Mouse (Mus musculus): Measurements from ENCODE around the gene Gdpd3. TPM values are rescaled to one million over a fixed set of nuclear protein-coding genes. Genes with fewer than 3 reads are reported as not detected.
A peak's percentile ranks its signal among the peaks of the same experiment; 100 is the strongest.

Gdpd3 gene
- polyA plus RNA-seq, 1 experiment from 2014 or later: 1.6 TPM

- Histone ChIP-seq H3K4me1 (ENCODE audit: insufficient read depth) (peaks cover 49% of the 10 kb centered on the region), H3K4me3 (ENCODE audit: low read depth, low read length) (peak within 1 kb of the TSS; percentile 47), H3K9ac (replicated peaks) (peak within 1 kb of the TSS; percentile 57), H3K36me3 (replicated peaks; ENCODE audit: insufficient read depth, low read length) (peaks cover 38% of the 10 kb centered on the region), H3K27me3 (ENCODE audit: insufficient read depth, low read length) (no peaks in the 10 kb centered on the region), H3K27ac (ENCODE audit: low read depth) (peak within 1 kb of the TSS; percentile 48; the same call in 1 of the 2 replicates), H3K9me3 (ENCODE audit: low read length) (no peaks in the 10 kb centered on the region), H3K4me2 (ENCODE audit: low read depth, low read length) (peak within 1 kb of the TSS; percentile 88)
- TF ChIP-seq CTCF (IDR thresholded peaks at IDR 0.05; ENCODE audit: low read depth): no peak
- TF ChIP-seq EP300 (IDR thresholded peaks at IDR 0.05; ENCODE audit: low read depth): no peak
- DNase-seq: no peak
- 21% methylated on average over 22 of the region's 22 CpGs for WGBS (ENCODE audit: insufficient replicate concordance)
- ATAC-seq: no peak
Observed at GRCm38 (mm10) chr7:126780971-126781635, 15.0 kb downstream of the Gdpd3 start, which contains the start of gene Tbx6. TSS of gene Tbx6 (plus strand) at chr7:126781483.

DNA sequence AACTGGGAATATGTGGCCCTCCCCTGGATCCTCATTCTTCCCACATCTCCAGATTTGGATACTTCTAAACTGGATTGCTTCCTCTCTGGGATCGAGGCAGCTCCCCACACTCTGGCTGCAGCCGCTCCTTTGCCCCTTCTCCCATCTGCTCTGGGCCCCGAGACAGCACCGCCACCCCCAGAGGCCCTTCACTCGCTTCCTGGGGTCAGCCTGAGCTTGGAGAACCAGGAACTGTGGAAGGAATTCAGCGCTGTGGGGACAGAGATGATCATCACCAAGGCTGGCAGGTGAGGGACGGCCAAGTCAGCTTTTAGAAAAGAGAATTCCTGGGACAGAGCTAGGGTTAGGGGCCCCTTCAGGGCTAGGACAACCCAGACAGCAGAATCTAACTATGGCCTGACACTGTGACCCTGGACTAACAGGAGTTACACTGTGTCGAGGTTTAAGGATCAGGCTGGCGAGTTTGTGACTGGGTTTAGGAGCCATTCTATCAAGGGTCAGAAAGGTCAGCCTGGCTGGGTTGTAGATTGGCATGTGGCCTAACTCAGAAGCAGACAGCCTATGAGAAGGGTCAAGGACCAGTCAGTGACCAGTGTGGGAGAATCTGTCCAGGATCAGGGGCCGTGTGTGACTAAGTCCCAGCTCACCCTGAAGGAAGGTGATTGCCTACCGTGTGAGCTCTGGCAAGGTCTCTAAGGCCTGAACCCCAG, 15.7 kb downstream of the Gdpd3 start:
- Histone ChIP-seq H3K9me3 (ENCODE audit: low read length) (no peaks in the 10 kb centered on the region), H3K4me1 (ENCODE audit: insufficient read depth) (peaks cover 44% of the 10 kb centered on the region), H3K4me2 (ENCODE audit: low read depth, low read length) (no peak overlapping the region), H3K27ac (ENCODE audit: low read depth) (peak overlapping the region; percentile 48; the same call in 1 of the 2 replicates), H3K27me3 (ENCODE audit: insufficient read depth, low read length) (no peaks in the 10 kb centered on the region), H3K4me3 (ENCODE audit: low read depth, low read length) (no peak overlapping the region), H3K36me3 (replicated peaks; ENCODE audit: insufficient read depth, low read length) (peaks cover 45% of the 10 kb centered on the region), H3K9ac (replicated peaks) (peak overlapping the region; percentile 57; the same call in 1 of the 2 replicates)
- TF ChIP-seq EP300 (IDR thresholded peaks at IDR 0.05; ENCODE audit: low read depth) (no peak), CTCF (IDR thresholded peaks at IDR 0.05; ENCODE audit: low read depth) (no peak)
- WGBS (ENCODE audit: insufficient replicate concordance): 59% methylated on average over 11 of the region's 11 CpGs
- no peak for DNase-seq
- ATAC-seq: peak; percentile 9; the same call in 1 of the 2 replicates

GRCm38 (mm10) chr7:126782693-126783092, 16.6 kb downstream of the Gdpd3 start:
- no peak overlapping the region for H3K27ac ChIP-seq (ENCODE audit: low read depth)
- no peak overlapping the region for H3K9ac ChIP-seq (replicated peaks)
- no peak for DNase-seq
- H3K4me3 ChIP-seq (ENCODE audit: low read depth, low read length): no peak overlapping the region
- H3K36me3 ChIP-seq (replicated peaks; ENCODE audit: insufficient read depth, low read length): peaks cover 54% of the 10 kb centered on the region
- ATAC-seq: no peak
- H3K4me2 ChIP-seq (ENCODE audit: low read depth, low read length): no peak overlapping the region
- H3K9me3 ChIP-seq (ENCODE audit: low read length): no peaks in the 10 kb centered on the region
- 73% methylated on average over 13 of the region's 13 CpGs for WGBS (ENCODE audit: insufficient replicate concordance)
- TF ChIP-seq EP300 (IDR thresholded peaks at IDR 0.05; ENCODE audit: low read depth) (no peak), CTCF (IDR thresholded peaks at IDR 0.05; ENCODE audit: low read depth) (no peak)
- H3K27me3 ChIP-seq (ENCODE audit: insufficient read depth, low read length): no peaks in the 10 kb centered on the region
- peaks cover 40% of the 10 kb centered on the region for H3K4me1 ChIP-seq (ENCODE audit: insufficient read depth)

GRCm38 (mm10) chr7:126784469-126784868, 18.3 kb downstream of the Gdpd3 start:
- H3K27ac ChIP-seq (ENCODE audit: low read depth): no peak overlapping the region
- H3K4me3 ChIP-seq (ENCODE audit: low read depth, low read length): no peak overlapping the region
- no peak overlapping the region for H3K4me2 ChIP-seq (ENCODE audit: low read depth, low read length)
- peaks cover 32% of the 10 kb centered on the region for H3K4me1 ChIP-seq (ENCODE audit: insufficient read depth)
- peaks cover 57% of the 10 kb centered on the region for H3K36me3 ChIP-seq (replicated peaks; ENCODE audit: insufficient read depth, low read length)
- 90% methylated on average over 7 of the region's 7 CpGs for WGBS (ENCODE audit: insufficient replicate concordance)
- no peak overlapping the region for H3K9ac ChIP-seq (replicated peaks)
- DNase-seq (no peak), ATAC-seq (no peak)
- no peaks in the 10 kb centered on the region for H3K9me3 ChIP-seq (ENCODE audit: low read length)
- no peak for TF ChIP-seq EP300 (IDR thresholded peaks at IDR 0.05; ENCODE audit: low read depth)
- TF ChIP-seq CTCF (IDR thresholded peaks at IDR 0.05; ENCODE audit: low read depth): no peak
- no peaks in the 10 kb centered on the region for H3K27me3 ChIP-seq (ENCODE audit: insufficient read depth, low read length)

DNA sequence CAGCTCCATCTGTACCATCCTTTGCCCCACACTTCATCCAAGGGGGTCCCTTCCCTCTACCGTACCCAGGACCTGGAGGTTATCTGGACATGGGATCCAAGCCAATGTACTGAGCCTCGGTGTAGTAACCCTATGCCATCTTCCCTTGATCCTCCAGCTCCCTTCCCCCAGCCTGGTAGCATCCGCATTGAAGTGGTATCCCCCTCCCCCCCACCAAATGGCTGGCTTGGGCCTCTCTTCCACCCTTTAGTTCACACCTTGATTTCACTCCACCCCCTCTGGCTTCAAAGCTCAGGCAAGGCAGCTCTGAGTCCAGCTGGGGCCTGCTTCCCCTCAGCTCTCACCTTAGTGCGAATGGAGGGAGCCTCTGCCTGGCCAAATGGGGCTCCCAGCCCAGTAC, 18.9 kb downstream of the Gdpd3 start:
- H3K4me1 ChIP-seq (ENCODE audit: insufficient read depth): peaks cover 26% of the 10 kb centered on the region
- no peak overlapping the region for H3K4me3 ChIP-seq (ENCODE audit: low read depth, low read length)
- DNase-seq: no peak
- H3K27ac ChIP-seq (ENCODE audit: low read depth): no peak overlapping the region
- no peak overlapping the region for H3K9ac ChIP-seq (replicated peaks)
- TF ChIP-seq CTCF (IDR thresholded peaks at IDR 0.05; ENCODE audit: low read depth): no peak
- no peak for TF ChIP-seq EP300 (IDR thresholded peaks at IDR 0.05; ENCODE audit: low read depth)
- WGBS (ENCODE audit: insufficient replicate concordance): 91% methylated on average over 4 of the region's 4 CpGs
- no peak for ATAC-seq
- peaks cover 63% of the 10 kb centered on the region for H3K36me3 ChIP-seq (replicated peaks; ENCODE audit: insufficient read depth, low read length)
- no peaks in the 10 kb centered on the region for H3K9me3 ChIP-seq (ENCODE audit: low read length)
- H3K27me3 ChIP-seq (ENCODE audit: insufficient read depth, low read length): no peaks in the 10 kb centered on the region
- no peak overlapping the region for H3K4me2 ChIP-seq (ENCODE audit: low read depth, low read length)

GRCm38 (mm10) chr7:126786142-126786541, 20.0 kb downstream of the Gdpd3 start:
- WGBS (ENCODE audit: insufficient replicate concordance): 91% methylated on average over 14 of the region's 14 CpGs
- no peak for ATAC-seq
- Histone ChIP-seq H3K27ac (ENCODE audit: low read depth) (no peak overlapping the region), H3K9ac (replicated peaks) (no peak overlapping the region), H3K9me3 (ENCODE audit: low read length) (no peaks in the 10 kb centered on the region), H3K4me1 (ENCODE audit: insufficient read depth) (peaks cover 23% of the 10 kb centered on the region), H3K4me2 (ENCODE audit: low read depth, low read length) (no peak overlapping the region), H3K27me3 (ENCODE audit: insufficient read depth, low read length) (no peaks in the 10 kb centered on the region), H3K4me3 (ENCODE audit: low read depth, low read length) (no peak overlapping the region), H3K36me3 (replicated peaks; ENCODE audit: insufficient read depth, low read length) (peaks cover 66% of the 10 kb centered on the region)
- no peak for DNase-seq
- no peak for TF ChIP-seq EP300 (IDR thresholded peaks at IDR 0.05; ENCODE audit: low read depth)
- TF ChIP-seq CTCF (IDR thresholded peaks at IDR 0.05; ENCODE audit: low read depth): no peak

All from liver, postnatal 0 days (tissue).